Mouse (Mus musculus): ENCODE data around the gene 1700016H13Rik. TPM values are rescaled to one million over a fixed set of nuclear protein-coding genes. Genes with fewer than 3 reads are reported as not detected.
A peak's percentile ranks its signal among the peaks of the same experiment; 100 is the strongest.

1700016H13Rik gene
- total and polyA plus RNA-seq, 3 experiments = 0.23 to 0.40 TPM; not detected in 1

GRCm38 (mm10) chr5:103680381-103680780 is 24.6 kb upstream of the 1700016H13Rik start (continued):
- TF ChIP-seq MEF2A (IDR thresholded peaks at IDR 0.05; ENCODE audit: extremely low read depth, insufficient replicate concordance, low read depth, low read length, poor library complexity, severe bottlenecking) (no peak), NRF1 (IDR thresholded peaks at IDR 0.05; ENCODE audit: insufficient read depth, low read depth, low read length, poor library complexity, severe bottlenecking) (no peak), POLR2AphosphoS5 (IDR thresholded peaks at IDR 0.05; ENCODE audit: borderline replicate concordance, low read depth, low read length) (no peak), JUND (IDR thresholded peaks at IDR 0.05; ENCODE audit: low read depth, low read length) (0 out of 2 replicates have a peak, but pooled peaks have one; percentile 60), GABPA (IDR thresholded peaks at IDR 0.05; ENCODE audit: low read depth, low read length) (no peak), RCOR1 (IDR thresholded peaks at IDR 0.05; ENCODE audit: low read depth, low read length) (no peak), MYC (IDR thresholded peaks at IDR 0.05; ENCODE audit: low read depth, low read length) (0 out of 2 replicates have a peak, but pooled peaks have one; percentile 12), MAX (IDR thresholded peaks at IDR 0.05; ENCODE audit: low read length) (no peak)

- Histone ChIP-seq H3K79me2 (ENCODE audit: control insufficient read depth, insufficient read depth, low read length, poor library complexity) (no peaks in the 10 kb centered on the region), H3K4me1 (ENCODE audit: control insufficient read depth in 1 of 2, insufficient read depth in 2 of 2, low read length in 2 of 2) (no peaks in the 10 kb centered on the region), H3K9ac (ENCODE audit: control insufficient read depth, low read depth, low read length, poor library complexity, severe bottlenecking) (no peak overlapping the region), H3K27ac (ENCODE audit: control insufficient read depth, low read depth, low read length) (no peak overlapping the region), H3K36me3 (ENCODE audit: control insufficient read depth in 1 of 2, insufficient read depth in 2 of 2, low read length in 2 of 2) (no peaks in the 10 kb centered on the region), H3K9me3 (replicated peaks; ENCODE audit: insufficient read depth, low read length) (no peaks in the 10 kb centered on the region), H3K27me3 (ENCODE audit: control insufficient read depth in 1 of 2, insufficient read depth in 2 of 2, low read length in 2 of 2) (peaks cover 0 to 2% of the 10 kb centered on the region in 2 experiments; a peak in 1 of 4 replicates), H3K4me3 (ENCODE audit: control insufficient read depth in 1 of 2, insufficient read depth in 1 of 2, low read depth in 2 of 2, low read length in 2 of 2) (no peak overlapping the region)
- DNase-seq (ENCODE audit: low read depth, low spot score) = no peak
- TF ChIP-seq EP300 (IDR thresholded peaks at IDR 0.05; ENCODE audit: low read depth in 1 of 2, low read length in 2 of 2) (no peak), GATA1 (IDR thresholded peaks at IDR 0.05; ENCODE audit: low read depth, low read length) (no peak), USF1 (IDR thresholded peaks at IDR 0.05; ENCODE audit: low read depth, low read length) (no peak), NELFE (IDR thresholded peaks at IDR 0.05; ENCODE audit: low read depth, low read length) (no peak)
These were observed 23.2 kb upstream of the 1700016H13Rik start for GRCm38 (mm10) chr5:103678974-103679373.

GRCm38 (mm10) chr5:103677894-103678293 is 22.1 kb upstream of the 1700016H13Rik start:
- H3K79me2 ChIP-seq (ENCODE audit: control insufficient read depth, insufficient read depth, low read length, poor library complexity) = no peaks in the 10 kb centered on the region
- no peak for DNase-seq (ENCODE audit: low read depth, low spot score)
- H3K4me1 ChIP-seq (ENCODE audit: control insufficient read depth in 1 of 2, insufficient read depth in 2 of 2, low read length in 2 of 2) = no peaks in the 10 kb centered on the region
- H3K9ac ChIP-seq (ENCODE audit: control insufficient read depth, low read depth, low read length, poor library complexity, severe bottlenecking) = no peak overlapping the region
- no peak overlapping the region for H3K4me3 ChIP-seq (ENCODE audit: control insufficient read depth in 1 of 2, insufficient read depth in 1 of 2, low read depth in 2 of 2, low read length in 2 of 2)
- peaks cover 0 to 2% of the 10 kb centered on the region in 2 experiments; a peak in 2 of 4 replicates for H3K27me3 ChIP-seq (ENCODE audit: control insufficient read depth in 1 of 2, insufficient read depth in 2 of 2, low read length in 2 of 2)
- no peak overlapping the region for H3K27ac ChIP-seq (ENCODE audit: control insufficient read depth, low read depth, low read length)
- no peak for TF ChIP-seq GATA1 (IDR thresholded peaks at IDR 0.05; ENCODE audit: low read depth, low read length)
- no peak for TF ChIP-seq SIN3A (IDR thresholded peaks at IDR 0.05; ENCODE audit: low read length)
- no peak for TF ChIP-seq TCF12 (IDR thresholded peaks at IDR 0.05; ENCODE audit: low read depth, low read length)
- TF ChIP-seq POLR2A (IDR thresholded peaks at IDR 0.05; ENCODE audit: control insufficient read depth in 1 of 2, insufficient read depth in 1 of 2, low read depth in 1 of 2, low read length in 2 of 2, poor library complexity in 1 of 2) = no peak
- no peak for TF ChIP-seq HCFC1 (IDR thresholded peaks at IDR 0.05; ENCODE audit: low read depth, low read length)
- TF ChIP-seq MAFK (IDR thresholded peaks at IDR 0.05; ENCODE audit: borderline replicate concordance, low read depth, low read length) = no peak
- no peak for TF ChIP-seq SMC3 (IDR thresholded peaks at IDR 0.05; ENCODE audit: low read depth, low read length)
- TF ChIP-seq ETS1 (IDR thresholded peaks at IDR 0.05; ENCODE audit: low read depth, low read length) = no peak
- no peak for TF ChIP-seq MYB (IDR thresholded peaks at IDR 0.05; ENCODE audit: low read depth, low read length)
- no peak for TF ChIP-seq ZMIZ1 (IDR thresholded peaks at IDR 0.05; ENCODE audit: low read depth, low read length)
- no peak for TF ChIP-seq ZNF384 (IDR thresholded peaks at IDR 0.05; ENCODE audit: low read depth, low read length)
- no peak for TF ChIP-seq NRF1 (IDR thresholded peaks at IDR 0.05; ENCODE audit: insufficient read depth, low read depth, low read length, poor library complexity, severe bottlenecking)
- TF ChIP-seq POLR2AphosphoS2 (IDR thresholded peaks at IDR 0.05; ENCODE audit: low read length) = no peak
- no peak for TF ChIP-seq USF2 (IDR thresholded peaks at IDR 0.05; ENCODE audit: borderline replicate concordance in 1 of 2, insufficient read depth in 1 of 2, low read depth in 1 of 2, low read length in 2 of 2)
- no peak for TF ChIP-seq CHD1 (IDR thresholded peaks at IDR 0.05; ENCODE audit: low read depth, low read length)
- no peak for TF ChIP-seq KAT2A (conservative IDR thresholded peaks at IDR 0.05; ENCODE audit: low read depth, low read length)
- no peak for TF ChIP-seq ELF1 (IDR thresholded peaks at IDR 0.05; ENCODE audit: low read depth, low read length)
- no peak for TF ChIP-seq GABPA (IDR thresholded peaks at IDR 0.05; ENCODE audit: low read depth, low read length)
- TF ChIP-seq TBP (IDR thresholded peaks at IDR 0.05; ENCODE audit: low read depth, low read length) = no peak
- H3K36me3 ChIP-seq (ENCODE audit: control insufficient read depth in 1 of 2, insufficient read depth in 2 of 2, low read length in 2 of 2) = no peaks in the 10 kb centered on the region
- no peaks in the 10 kb centered on the region for H3K9me3 ChIP-seq (replicated peaks; ENCODE audit: insufficient read depth, low read length)
